Mouse (Mus musculus) mature B cell (primary cell): Measurements from ENCODE around the gene Trpc4ap.

Experiments used
- in situ Hi-C: fragments of 300-500 bp; cut with MboI; formaldehyde crosslinking; loops from 2 replicates; pipeline ENCODE4 v1.14.3; 2019

The Trpc4ap gene

GRCm38 (mm10) chr2:155693136-155693535 lies 952 bp upstream of the Trpc4ap start:
- in situ Hi-C loops, result no loop called here

GRCm38 (mm10) chr2:155691336-155691722 lies 855 bp downstream of the Trpc4ap start:
- in situ Hi-C loops, result no loop called here

GRCm38 (mm10) chr2:155689211-155689610 lies 3.0 kb downstream of the Trpc4ap start:
- in situ Hi-C loops, result no loop called here

- in situ Hi-C loops, result no loop called here
These were observed 4.4 kb downstream of the Trpc4ap start for GRCm38 (mm10) chr2:155687746-155688145.

GRCm38 (mm10) chr2:155686572-155686971 lies 5.6 kb downstream of the Trpc4ap start:
- in situ Hi-C loops, result no loop called here

- in situ Hi-C loops, result no loop called here
These were observed 8.4 kb downstream of the Trpc4ap start for GRCm38 (mm10) chr2:155683821-155684220.

GRCm38 (mm10) chr2:155683137-155683536 lies 9.0 kb downstream of the Trpc4ap start:
- in situ Hi-C loops, result no loop called here

GRCm38 (mm10) chr2:155681874-155682273 lies 10.3 kb downstream of the Trpc4ap start:
- in situ Hi-C loops, result no loop called here

GRCm38 (mm10) chr2:155681194-155681593 lies 11.0 kb downstream of the Trpc4ap start:
- in situ Hi-C loops, result no loop called here

- in situ Hi-C loops, result no loop called here
These were observed 11.6 kb downstream of the Trpc4ap start for GRCm38 (mm10) chr2:155680591-155680990.

GRCm38 (mm10) chr2:155679586-155680110 lies 12.5 kb downstream of the Trpc4ap start:
- in situ Hi-C loops, result no loop called here

- in situ Hi-C loops, result no loop called here
These were observed 17.1 kb downstream of the Trpc4ap start for GRCm38 (mm10) chr2:155675118-155675517.

GRCm38 (mm10) chr2:155673546-155673945 lies 18.6 kb downstream of the Trpc4ap start:
- in situ Hi-C loops, result loop anchor here (25.0 kb wide), 1 partner anchor 89 kb away; the partner anchor contains the start of gene Procr

GRCm38 (mm10) chr2:155671236-155671635 lies 20.9 kb downstream of the Trpc4ap start:
- in situ Hi-C loops, result loop anchor here (25.0 kb wide), 1 partner anchor 91 kb away; the partner anchor contains the start of gene Procr

- in situ Hi-C loops, result loop anchor here (25.0 kb wide), 1 partner anchor 94 kb away; the partner anchor contains the start of gene Procr
These were observed 23.7 kb downstream of the Trpc4ap start for GRCm38 (mm10) chr2:155668461-155668860.

GRCm38 (mm10) chr2:155667881-155668280 lies 24.3 kb downstream of the Trpc4ap start:
- in situ Hi-C loops, result loop anchor here (25.0 kb wide), 1 partner anchor 94 kb away; the partner anchor contains the start of gene Procr

- in situ Hi-C loops, result loop anchor here (25.0 kb wide), 1 partner anchor 98 kb away; the partner anchor contains the start of gene Procr
These were observed 28.2 kb downstream of the Trpc4ap start for GRCm38 (mm10) chr2:155663910-155664460.

GRCm38 (mm10) chr2:155663097-155663496 lies 29.1 kb downstream of the Trpc4ap start:
- in situ Hi-C loops, result loop anchor here (25.0 kb wide), 1 partner anchor 99 kb away; the partner anchor contains the start of gene Procr

- in situ Hi-C loops, result loop anchor here (25.0 kb wide), 1 partner anchor 100 kb away; the partner anchor contains the start of gene Procr
These were observed 29.8 kb downstream of the Trpc4ap start for GRCm38 (mm10) chr2:155662390-155662789.

GRCm38 (mm10) chr2:155655759-155656372 lies 36.3 kb downstream of the Trpc4ap start:
- in situ Hi-C loops, result loop anchor here (25.0 kb wide), 1 partner anchor 106 kb away; the partner anchor contains the start of gene Procr

GRCm38 (mm10) chr2:155652618-155653017 lies 39.6 kb downstream of the Trpc4ap start:
- in situ Hi-C loops, result loop anchor here (25.0 kb wide), 1 partner anchor 110 kb away; the partner anchor contains the start of gene Procr

GRCm38 (mm10) chr2:155645746-155646145 lies 46.4 kb downstream of the Trpc4ap start:
- in situ Hi-C loops, result no loop called here
